In the genomic region with DNA sequence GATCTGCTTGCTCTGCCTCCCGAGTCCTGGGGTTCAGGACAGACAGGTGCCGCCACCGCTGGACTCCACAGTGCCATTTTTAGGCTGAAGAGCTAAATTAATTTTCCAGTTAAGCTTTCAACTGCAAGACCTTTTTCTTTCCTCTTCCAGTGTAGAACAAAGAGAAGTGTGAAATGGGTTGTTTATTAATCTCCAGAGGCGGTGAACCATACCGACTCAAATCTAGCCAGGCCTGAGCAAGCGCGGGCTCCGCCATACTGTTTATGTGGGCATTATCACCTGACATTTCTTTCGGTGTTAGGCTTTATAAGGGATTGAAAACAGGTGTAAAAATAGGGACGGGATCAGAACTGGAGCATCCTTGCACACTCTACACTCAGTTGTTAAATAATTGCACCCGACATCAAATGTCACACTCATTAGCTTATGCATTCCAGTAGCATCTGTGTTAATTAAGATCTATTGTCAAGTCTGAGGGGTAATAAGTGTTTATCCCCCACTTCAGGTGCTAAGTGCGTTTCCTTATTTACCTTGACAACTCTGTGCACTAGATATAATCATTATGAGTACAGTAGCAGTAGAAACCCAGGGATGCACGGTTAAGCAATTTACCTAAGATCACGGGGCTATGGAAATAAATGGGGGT, we compare ENCODE assay signal across 1 mouse cellular context.
TF ChIP-seq lines count a peak whose summit lies in the region.

No protein-coding gene starts in this region.

TF ChIP-seq in MEL, 35 proteins besides CTCF, POLR2A, EP300 and RAD21 (continued from another document):
- no peak for TF ChIP-seq CHD2 (IDR thresholded peaks at IDR 0.05; ENCODE audit: low read length)
- TF ChIP-seq NELFE (IDR thresholded peaks at IDR 0.05; ENCODE audit: low read depth, low read length): no peak
TF ChIP-seq in MEL: peak in this region for 0.
